Mouse (Mus musculus) liver, postnatal 0 days (tissue): ENCODE results near the gene Mrpl47. TPM values are rescaled to one million over a fixed set of nuclear protein-coding genes. Genes with fewer than 3 reads are reported as not detected.

Experiments
- ATAC-seq: fragments of 200-750 bp; cut with Nextera tagmentation; 2 replicates; pipeline ENCODE4 v1.8.0; 2017; ENCODE audit warnings: mild to moderate bottlenecking, moderate library complexity
- DNase-seq: peaks from one replicate; pipeline ENCODE4 v3.0.0-alpha.2; 2016
- H3K27ac ChIP-seq: fragments of 300-500 bp; sonication (generic); 2 replicates; pipeline ENCODE4 v1.5.1; 2014; ENCODE audit warnings: antibody characterized with exemption, moderate library complexity, mild to moderate bottlenecking, low read depth
- H3K27me3 ChIP-seq: fragments of 300-500 bp; sonication (generic); 2 replicates; pipeline ENCODE4 v1.6.1; 2014; ENCODE audit warnings: low read length, control low read depth, mixed read lengths; ENCODE audit not compliant: insufficient read depth
- H3K36me3 ChIP-seq: fragments of 300-500 bp; sonication (generic); replicated peaks from 2 replicates; pipeline ENCODE4 v1.6.1; 2014; ENCODE audit warnings: mild to moderate bottlenecking, control low read depth, low read length, moderate library complexity, mixed read lengths; ENCODE audit not compliant: insufficient read depth
- H3K4me1 ChIP-seq: fragments of 300-500 bp; sonication (generic); 2 replicates; pipeline ENCODE4 v1.6.1; 2014; ENCODE audit warnings: antibody characterized with exemption, mild to moderate bottlenecking, control low read depth; ENCODE audit not compliant: insufficient read depth
- H3K4me2 ChIP-seq: fragments of 300-500 bp; sonication (generic); 2 replicates; pipeline ENCODE4 v1.6.1; 2014; ENCODE audit warnings: low read depth, mild to moderate bottlenecking, low read length, moderate library complexity, mixed read lengths
- H3K4me3 ChIP-seq: fragments of 300-500 bp; sonication (generic); 2 replicates; pipeline ENCODE4 v1.5.1; 2014; ENCODE audit warnings: low read depth, low read length
- H3K9ac ChIP-seq: fragments of 300-500 bp; sonication (generic); replicated peaks from 2 replicates; pipeline ENCODE4 v1.6.1; 2014; ENCODE audit warnings: mild to moderate bottlenecking, moderate library complexity
- H3K9me3 ChIP-seq: fragments of 300-500 bp; sonication (generic); 2 replicates; pipeline ENCODE4 v1.6.1; 2016; ENCODE audit warnings: mild to moderate bottlenecking, control low read depth, low read length, mixed read lengths
- EP300 ChIP-seq: IDR thresholded peaks from 2 replicates; pipeline ENCODE4 v1.6.1; 2016; ENCODE audit warnings: antibody characterized with exemption, low read depth, mild to moderate bottlenecking
- WGBS: fragments of 180-500 bp; shearing (Covaris S2); extraction: QIAGEN DNeasy Blood & Tissue Kit; methylation state at CpG from one replicate; pipeline ENCODE4 v1.1.7; 2014; ENCODE audit not compliant: insufficient replicate concordance; 5-methylcytosine and 5-hydroxymethylcytosine counted together
- polyA plus RNA-seq: library from polyadenylated mRNA; unstranded; fragments of >200 nt; fragmentation: Nextera tagmentation; extraction: Ambion mirVana; gene quantifications from 2 replicates; pipeline ENCODE4 v1.2.1, GENCODE M21; 2015

Mrpl47 gene
- polyA plus RNA-seq, 1 experiment from 2014 or later = 15.2 TPM

- no peak overlapping the region for H3K9ac ChIP-seq
- no peak for TF ChIP-seq EP300
- H3K9me3 ChIP-seq = no peaks in the 10 kb centered on the region
- no peak overlapping the region for H3K4me2 ChIP-seq
- ATAC-seq = no peak
- H3K4me1 ChIP-seq = no peaks in the 10 kb centered on the region
- no peak for DNase-seq
- WGBS = 77% methylated on average over 6 of the region's 6 CpGs
- H3K36me3 ChIP-seq = no peaks in the 10 kb centered on the region
- no peak overlapping the region for H3K27ac ChIP-seq
- H3K4me3 ChIP-seq = no peak overlapping the region
- H3K27me3 ChIP-seq = no peaks in the 10 kb centered on the region
These were observed 61.0 kb downstream of the Mrpl47 start for GRCm38 (mm10) chr3:32676393-32676792.

Other genes starting within 250 kb of the Mrpl47 start
- gene Kcnmb3, start 245.4 kb downstream of the Mrpl47 start, polyA plus RNA-seq = not detected in 2 replicates
- 13.5 and 14.0 TPM in 2 replicates for gene Zfp639, start 227.3 kb downstream of the Mrpl47 start, polyA plus RNA-seq
- gene Mfn1, start 208.1 kb downstream of the Mrpl47 start, polyA plus RNA-seq = 19.5 and 21.7 TPM in 2 replicates
- gene Gnb4, start 121.0 kb downstream of the Mrpl47 start, polyA plus RNA-seq = 6.6 and 6.7 TPM in 2 replicates
- gene Actl6a, start 31.3 kb downstream of the Mrpl47 start, polyA plus RNA-seq = 40.0 and 42.1 TPM in 2 replicates
- 235 and 240 TPM in 2 replicates for gene Ndufb5, start 615 bp downstream of the Mrpl47 start, polyA plus RNA-seq
- gene Usp13, start 79.9 kb upstream of the Mrpl47 start, polyA plus RNA-seq = 0.06 and 0.21 TPM in 2 replicates